Mouse (Mus musculus) stomach, postnatal 0 days (tissue): ENCODE data around the gene Ano10.

ENCODE experiments used
- CTCF ChIP-seq: IDR thresholded peaks from 2 replicates; pipeline ENCODE4 v1.5.1; 2016; ENCODE audit warnings: antibody characterized with exemption, low read depth, mild to moderate bottlenecking, moderate library complexity
- EP300 ChIP-seq: optimal IDR thresholded peaks from 2 replicates; pipeline ENCODE3; 2016; ENCODE audit warnings: antibody characterized with exemption

DNA sequence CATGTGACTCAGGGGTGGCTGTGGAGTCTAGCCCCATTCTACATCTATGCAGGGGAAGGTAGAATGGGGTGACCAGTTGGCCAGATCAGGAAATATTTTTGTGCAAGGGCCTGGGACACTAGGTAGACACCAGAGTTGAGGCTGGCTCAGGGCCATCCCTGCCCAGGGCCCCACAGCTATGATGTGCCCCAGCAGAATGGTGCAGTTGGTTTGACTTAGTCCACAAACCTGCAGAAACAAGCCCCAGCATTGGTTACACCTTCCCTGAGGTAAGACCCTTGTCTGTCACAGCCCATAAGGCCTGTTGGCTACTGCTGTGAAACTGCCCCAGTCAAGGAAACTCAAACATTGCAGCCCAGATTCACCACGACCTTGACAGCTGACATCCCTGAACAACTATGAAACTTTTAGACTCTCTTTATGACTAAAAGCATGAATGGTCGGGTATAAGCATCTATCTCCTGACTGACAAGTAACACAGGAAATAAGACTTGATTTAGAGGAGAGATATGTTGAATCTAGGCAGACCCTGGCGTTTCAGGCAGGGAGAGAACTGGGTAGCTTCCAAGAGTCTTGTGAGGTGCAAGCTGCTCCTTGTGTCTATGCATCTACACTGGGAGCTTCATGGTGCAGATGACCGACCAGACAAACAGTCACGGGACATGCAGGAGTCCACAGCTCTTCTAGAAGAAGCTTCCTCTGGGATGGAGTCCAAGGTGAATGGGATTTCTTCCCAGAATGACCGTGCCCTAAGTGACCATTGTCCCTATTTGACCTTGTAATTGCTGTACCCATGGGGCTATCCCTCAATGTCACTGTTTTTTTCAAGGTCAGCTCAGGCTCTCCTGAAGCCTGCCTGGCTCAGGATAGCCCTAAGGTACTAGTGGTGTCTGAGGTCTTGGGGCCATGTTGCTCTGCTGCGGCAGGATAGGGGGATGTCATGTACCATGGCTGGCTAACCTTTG lies 116.7 kb downstream of the Ano10 start:
- TF ChIP-seq CTCF: no peak
- no peak for TF ChIP-seq EP300
